Mouse (Mus musculus): ENCODE results near the gene Dnaja3. TPM values are rescaled to one million over a fixed set of nuclear protein-coding genes. Genes with fewer than 3 reads are reported as not detected.

The Dnaja3 gene
- 27.1 TPM for polyA plus RNA-seq (2014; fragmentation: Illumina TruSeq; extraction: RNeasy Lipid Tissue Mini Kit (QIAGEN cat#74804); ENCODE audit: low read depth, low replicate concordance)

GRCm38 (mm10) chr16:4639831-4640237 lies at the start of gene Dnaja3, which contains the start of gene Vasn:
Dnaja3 (plus strand) TSS chr16:4639989.
Vasn (plus strand) TSS chr16:4639941.

GRCm38 (mm10) chr16:4593971-4594813 lies 45.6 kb upstream of the Dnaja3 start, which contains the start of gene Glis2:
Glis2 (plus strand) TSS chr16:4594713.

GRCm38 (mm10) chr16:4624481-4625110 lies 15.2 kb upstream of the Dnaja3 start, which contains the start of gene Pam16:
Pam16 (minus strand) TSS chr16:4624988.

GRCm38 (mm10) chr16:4679121-4680018 lies 39.6 kb downstream of the Dnaja3 start, which contains the start of gene Coro7:
Coro7 (minus strand) TSS chr16:4679777.

GRCm38 (mm10) chr16:4718753-4719518 lies 79.1 kb downstream of the Dnaja3 start, which contains the start of gene Nmral1:
Nmral1 (minus strand) TSS chr16:4719356.

GRCm38 (mm10) chr16:4725780-4726527 lies 86.2 kb downstream of the Dnaja3 start, which contains the start of gene Hmox2:
Hmox2 (plus strand) TSS chr16:4726361.

Other genes starting within 250 kb of the Dnaja3 start
- 1.2 TPM for gene Adcy9, start 219.5 kb upstream of the Dnaja3 start, polyA plus RNA-seq (2014; fragmentation: Illumina TruSeq; extraction: RNeasy Lipid Tissue Mini Kit (QIAGEN cat#74804); ENCODE audit: low read depth, low replicate concordance)
- 3.3 TPM for gene Srl, start 98.2 kb upstream of the Dnaja3 start, polyA plus RNA-seq (2014; fragmentation: Illumina TruSeq; extraction: RNeasy Lipid Tissue Mini Kit (QIAGEN cat#74804); ENCODE audit: low read depth, low replicate concordance)
- 3.3 TPM for gene Tfap4, start 80.1 kb upstream of the Dnaja3 start, polyA plus RNA-seq (2014; fragmentation: Illumina TruSeq; extraction: RNeasy Lipid Tissue Mini Kit (QIAGEN cat#74804); ENCODE audit: low read depth, low replicate concordance)
- 0.79 TPM for gene Glis2, start 45.3 kb upstream of the Dnaja3 start, polyA plus RNA-seq (2014; fragmentation: Illumina TruSeq; extraction: RNeasy Lipid Tissue Mini Kit (QIAGEN cat#74804); ENCODE audit: low read depth, low replicate concordance)
- gene Pam16, start 15.0 kb upstream of the Dnaja3 start, polyA plus RNA-seq (2014; fragmentation: Illumina TruSeq; extraction: RNeasy Lipid Tissue Mini Kit (QIAGEN cat#74804); ENCODE audit: low read depth, low replicate concordance), result 8.7 TPM
- gene Vasn, start within 50 bp of the Dnaja3 start, polyA plus RNA-seq (2014; fragmentation: Illumina TruSeq; extraction: RNeasy Lipid Tissue Mini Kit (QIAGEN cat#74804); ENCODE audit: low read depth, low replicate concordance), result 0.57 TPM
- 2.0 TPM for gene Coro7, start 39.8 kb downstream of the Dnaja3 start, polyA plus RNA-seq (2014; fragmentation: Illumina TruSeq; extraction: RNeasy Lipid Tissue Mini Kit (QIAGEN cat#74804); ENCODE audit: low read depth, low replicate concordance)
- gene Nmral1, start 79.4 kb downstream of the Dnaja3 start, polyA plus RNA-seq (2014; fragmentation: Illumina TruSeq; extraction: RNeasy Lipid Tissue Mini Kit (QIAGEN cat#74804); ENCODE audit: low read depth, low replicate concordance), result 0.28 TPM
- 43.3 TPM for gene Hmox2, start 86.4 kb downstream of the Dnaja3 start, polyA plus RNA-seq (2014; fragmentation: Illumina TruSeq; extraction: RNeasy Lipid Tissue Mini Kit (QIAGEN cat#74804); ENCODE audit: low read depth, low replicate concordance)
- gene Cdip1, start 150.3 kb downstream of the Dnaja3 start, polyA plus RNA-seq (2014; fragmentation: Illumina TruSeq; extraction: RNeasy Lipid Tissue Mini Kit (QIAGEN cat#74804); ENCODE audit: low read depth, low replicate concordance), result 17.7 TPM
- not detected for gene 4930562C15Rik, start 195.4 kb downstream of the Dnaja3 start, polyA plus RNA-seq (2014; fragmentation: Illumina TruSeq; extraction: RNeasy Lipid Tissue Mini Kit (QIAGEN cat#74804); ENCODE audit: low read depth, low replicate concordance)
- 1.5 TPM for gene Ubald1, start 240.3 kb downstream of the Dnaja3 start, polyA plus RNA-seq (2014; fragmentation: Illumina TruSeq; extraction: RNeasy Lipid Tissue Mini Kit (QIAGEN cat#74804); ENCODE audit: low read depth, low replicate concordance)
- gene Mgrn1, start 246.3 kb downstream of the Dnaja3 start, polyA plus RNA-seq (2014; fragmentation: Illumina TruSeq; extraction: RNeasy Lipid Tissue Mini Kit (QIAGEN cat#74804); ENCODE audit: low read depth, low replicate concordance), result 9.1 TPM